Mouse (Mus musculus): ENCODE results near the gene Asb18. TPM values are rescaled to one million over a fixed set of nuclear protein-coding genes. Genes with fewer than 3 reads are reported as not detected.

The Asb18 gene
- polyA plus RNA-seq, 1 experiment: not detected

DNA sequence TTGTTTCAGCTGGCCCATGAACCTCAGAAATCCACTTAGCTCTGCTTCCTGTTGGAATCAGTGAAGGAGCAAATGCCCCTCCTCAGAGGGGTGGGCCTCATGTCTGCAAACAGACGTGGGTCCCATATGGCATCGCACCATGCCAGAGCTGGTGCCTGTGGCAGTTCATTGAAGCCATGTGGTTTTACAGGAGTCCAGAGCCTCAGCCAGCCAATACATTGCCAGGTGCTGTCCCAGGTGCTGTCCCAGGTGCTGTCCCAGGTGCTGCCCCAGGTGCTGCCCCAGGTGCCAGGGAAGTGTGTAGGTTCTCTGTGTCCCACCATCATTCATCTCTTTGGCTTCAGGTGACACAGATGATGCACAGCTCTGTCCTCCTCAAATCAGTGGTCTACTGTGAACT, 13.8 kb upstream of the Asb18 start:
- no peaks in the 10 kb centered on the region for H3K4me1 ChIP-seq (ENCODE audit: control insufficient read depth, insufficient read depth, low read length)
- H3K36me3 ChIP-seq (ENCODE audit: control insufficient read depth, insufficient read depth, low read length, poor library complexity, severe bottlenecking): no peaks in the 10 kb centered on the region
- H3K4me3 ChIP-seq (ENCODE audit: low read depth, low read length): no peak overlapping the region
- no peaks in the 10 kb centered on the region for H3K27me3 ChIP-seq (ENCODE audit: control insufficient read depth, insufficient read depth, low read length, poor library complexity, severe bottlenecking)
- no peaks in the 10 kb centered on the region for H3K9me3 ChIP-seq (replicated peaks; ENCODE audit: control insufficient read depth, insufficient read depth, low read length, poor library complexity, severe bottlenecking)
- no peak for TF ChIP-seq EP300 (IDR thresholded peaks at IDR 0.05; ENCODE audit: insufficient read depth, low read depth, low read length)
- no peak for TF ChIP-seq POLR2A (IDR thresholded peaks at IDR 0.05; ENCODE audit: insufficient read depth, low read length)
- no peak for TF ChIP-seq CTCF (IDR thresholded peaks at IDR 0.05; ENCODE audit: low read depth, low read length)
- H3K9ac ChIP-seq (ENCODE audit: low read depth, poor library complexity, severe bottlenecking): no peak overlapping the region
- H3K27ac ChIP-seq (ENCODE audit: insufficient read depth, low read length): no peak overlapping the region

- Histone ChIP-seq H3K27me3 (ENCODE audit: control insufficient read depth, insufficient read depth, low read length, poor library complexity, severe bottlenecking) (no peaks in the 10 kb centered on the region), H3K4me1 (ENCODE audit: control insufficient read depth, insufficient read depth, low read length) (no peaks in the 10 kb centered on the region), H3K9ac (ENCODE audit: low read depth, poor library complexity, severe bottlenecking) (no peak overlapping the region), H3K9me3 (replicated peaks; ENCODE audit: control insufficient read depth, insufficient read depth, low read length, poor library complexity, severe bottlenecking) (no peaks in the 10 kb centered on the region), H3K36me3 (ENCODE audit: control insufficient read depth, insufficient read depth, low read length, poor library complexity, severe bottlenecking) (no peaks in the 10 kb centered on the region), H3K4me3 (ENCODE audit: low read depth, low read length) (no peak overlapping the region), H3K27ac (ENCODE audit: insufficient read depth, low read length) (no peak overlapping the region)
- no peak for TF ChIP-seq POLR2A (IDR thresholded peaks at IDR 0.05; ENCODE audit: insufficient read depth, low read length)
- TF ChIP-seq EP300 (IDR thresholded peaks at IDR 0.05; ENCODE audit: insufficient read depth, low read depth, low read length): no peak
- TF ChIP-seq CTCF (IDR thresholded peaks at IDR 0.05; ENCODE audit: low read depth, low read length): peak; percentile 76
Measured at GRCm38 (mm10) chr1:90026945-90027344, 12.5 kb upstream of the Asb18 start.

DNA sequence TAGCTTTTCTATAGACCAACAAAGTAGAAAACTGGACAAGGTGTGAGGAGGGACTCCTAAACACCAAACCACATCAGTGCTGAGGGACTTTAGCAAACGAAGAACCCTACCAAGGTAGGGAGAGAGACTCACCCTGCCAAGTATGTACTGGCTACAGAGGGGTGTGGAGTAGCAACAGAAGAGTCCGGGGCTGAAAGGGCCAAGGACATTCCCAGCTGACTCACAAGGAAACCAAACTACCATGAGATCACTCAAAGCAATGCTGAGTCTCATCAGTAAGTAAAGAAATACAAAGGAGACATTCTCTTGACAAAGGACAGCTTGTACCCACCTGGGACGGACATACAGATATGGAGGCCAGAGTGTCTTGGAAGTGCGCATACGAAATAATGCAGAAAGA, 5.9 kb upstream of the Asb18 start:
- Histone ChIP-seq H3K4me3 (ENCODE audit: low read depth, low read length) (no peak overlapping the region), H3K9ac (ENCODE audit: low read depth, poor library complexity, severe bottlenecking) (no peak overlapping the region), H3K36me3 (ENCODE audit: control insufficient read depth, insufficient read depth, low read length, poor library complexity, severe bottlenecking) (no peaks in the 10 kb centered on the region), H3K9me3 (replicated peaks; ENCODE audit: control insufficient read depth, insufficient read depth, low read length, poor library complexity, severe bottlenecking) (no peaks in the 10 kb centered on the region), H3K27me3 (ENCODE audit: control insufficient read depth, insufficient read depth, low read length, poor library complexity, severe bottlenecking) (no peaks in the 10 kb centered on the region), H3K4me1 (ENCODE audit: control insufficient read depth, insufficient read depth, low read length) (no peaks in the 10 kb centered on the region), H3K27ac (ENCODE audit: insufficient read depth, low read length) (no peak overlapping the region)
- TF ChIP-seq CTCF (IDR thresholded peaks at IDR 0.05; ENCODE audit: low read depth, low read length): no peak
- no peak for TF ChIP-seq EP300 (IDR thresholded peaks at IDR 0.05; ENCODE audit: insufficient read depth, low read depth, low read length)
- no peak for TF ChIP-seq POLR2A (IDR thresholded peaks at IDR 0.05; ENCODE audit: insufficient read depth, low read length)

- H3K27me3 ChIP-seq (ENCODE audit: control insufficient read depth, insufficient read depth, low read length, poor library complexity, severe bottlenecking): no peaks in the 10 kb centered on the region
- no peak overlapping the region for H3K9ac ChIP-seq (ENCODE audit: low read depth, poor library complexity, severe bottlenecking)
- no peaks in the 10 kb centered on the region for H3K4me1 ChIP-seq (ENCODE audit: control insufficient read depth, insufficient read depth, low read length)
- TF ChIP-seq POLR2A (IDR thresholded peaks at IDR 0.05; ENCODE audit: insufficient read depth, low read length): no peak
- no peak overlapping the region for H3K27ac ChIP-seq (ENCODE audit: insufficient read depth, low read length)
- no peak overlapping the region for H3K4me3 ChIP-seq (ENCODE audit: low read depth, low read length)
- H3K9me3 ChIP-seq (replicated peaks; ENCODE audit: control insufficient read depth, insufficient read depth, low read length, poor library complexity, severe bottlenecking): no peaks in the 10 kb centered on the region
- H3K36me3 ChIP-seq (ENCODE audit: control insufficient read depth, insufficient read depth, low read length, poor library complexity, severe bottlenecking): no peaks in the 10 kb centered on the region
Measured at GRCm38 (mm10) chr1:90018071-90018470, 3.6 kb upstream of the Asb18 start.

DNA sequence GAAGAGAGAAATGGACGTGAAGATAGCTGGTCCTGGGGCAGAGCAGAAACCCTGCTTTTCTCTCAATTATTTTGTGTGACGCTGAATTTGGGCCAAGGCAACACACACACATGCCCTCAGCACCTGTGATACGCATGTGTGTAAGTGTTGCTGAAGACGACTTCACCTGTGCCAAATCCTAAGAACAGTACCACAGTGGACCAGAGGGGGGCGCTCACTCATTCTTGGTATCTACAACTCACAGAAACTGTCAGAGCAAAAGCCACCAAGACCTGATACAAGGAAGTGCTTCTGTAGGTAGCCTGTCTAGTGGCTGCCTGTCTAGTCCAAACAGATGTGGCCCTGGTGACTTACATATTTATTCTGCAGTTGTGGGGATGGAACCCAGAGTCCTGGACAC, 1.2 kb downstream of the Asb18 start:
- Histone ChIP-seq H3K27ac (ENCODE audit: insufficient read depth, low read length) (no peak overlapping the region), H3K9ac (ENCODE audit: low read depth, poor library complexity, severe bottlenecking) (no peak overlapping the region), H3K4me1 (ENCODE audit: control insufficient read depth, insufficient read depth, low read length) (no peaks in the 10 kb centered on the region), H3K27me3 (ENCODE audit: control insufficient read depth, insufficient read depth, low read length, poor library complexity, severe bottlenecking) (no peaks in the 10 kb centered on the region), H3K9me3 (replicated peaks; ENCODE audit: control insufficient read depth, insufficient read depth, low read length, poor library complexity, severe bottlenecking) (no peaks in the 10 kb centered on the region), H3K4me3 (ENCODE audit: low read depth, low read length) (no peak overlapping the region), H3K36me3 (ENCODE audit: control insufficient read depth, insufficient read depth, low read length, poor library complexity, severe bottlenecking) (no peaks in the 10 kb centered on the region)
- TF ChIP-seq CTCF (IDR thresholded peaks at IDR 0.05; ENCODE audit: low read depth, low read length): peak; percentile 40
- TF ChIP-seq EP300 (IDR thresholded peaks at IDR 0.05; ENCODE audit: insufficient read depth, low read depth, low read length): no peak
- no peak for TF ChIP-seq POLR2A (IDR thresholded peaks at IDR 0.05; ENCODE audit: insufficient read depth, low read length)

GRCm38 (mm10) chr1:90012850-90013249, 1.6 kb downstream of the Asb18 start:
- Histone ChIP-seq H3K4me1 (ENCODE audit: control insufficient read depth, insufficient read depth, low read length) (no peaks in the 10 kb centered on the region), H3K4me3 (ENCODE audit: low read depth, low read length) (no peak overlapping the region)
- TF ChIP-seq CTCF (IDR thresholded peaks at IDR 0.05; ENCODE audit: low read depth, low read length) (peak; percentile 3), POLR2A (IDR thresholded peaks at IDR 0.05; ENCODE audit: insufficient read depth, low read length) (no peak)

More at GRCm38 (mm10) chr1:90012850-90013249, 1.6 kb downstream of the Asb18 start:
- no peaks in the 10 kb centered on the region for H3K36me3 ChIP-seq (ENCODE audit: control insufficient read depth, insufficient read depth, low read length, poor library complexity, severe bottlenecking)
- no peak overlapping the region for H3K9ac ChIP-seq (ENCODE audit: low read depth, poor library complexity, severe bottlenecking)
- H3K9me3 ChIP-seq (replicated peaks; ENCODE audit: control insufficient read depth, insufficient read depth, low read length, poor library complexity, severe bottlenecking): no peaks in the 10 kb centered on the region
- no peak overlapping the region for H3K27ac ChIP-seq (ENCODE audit: insufficient read depth, low read length)
- H3K27me3 ChIP-seq (ENCODE audit: control insufficient read depth, insufficient read depth, low read length, poor library complexity, severe bottlenecking): no peaks in the 10 kb centered on the region
